Mouse (Mus musculus): ENCODE data around the gene Gm42878. TPM values are rescaled to one million over a fixed set of nuclear protein-coding genes. Genes with fewer than 3 reads are reported as not detected.

The Gm42878 gene
- total RNA-seq, 2 experiments from 2014 or later, result not detected

DNA sequence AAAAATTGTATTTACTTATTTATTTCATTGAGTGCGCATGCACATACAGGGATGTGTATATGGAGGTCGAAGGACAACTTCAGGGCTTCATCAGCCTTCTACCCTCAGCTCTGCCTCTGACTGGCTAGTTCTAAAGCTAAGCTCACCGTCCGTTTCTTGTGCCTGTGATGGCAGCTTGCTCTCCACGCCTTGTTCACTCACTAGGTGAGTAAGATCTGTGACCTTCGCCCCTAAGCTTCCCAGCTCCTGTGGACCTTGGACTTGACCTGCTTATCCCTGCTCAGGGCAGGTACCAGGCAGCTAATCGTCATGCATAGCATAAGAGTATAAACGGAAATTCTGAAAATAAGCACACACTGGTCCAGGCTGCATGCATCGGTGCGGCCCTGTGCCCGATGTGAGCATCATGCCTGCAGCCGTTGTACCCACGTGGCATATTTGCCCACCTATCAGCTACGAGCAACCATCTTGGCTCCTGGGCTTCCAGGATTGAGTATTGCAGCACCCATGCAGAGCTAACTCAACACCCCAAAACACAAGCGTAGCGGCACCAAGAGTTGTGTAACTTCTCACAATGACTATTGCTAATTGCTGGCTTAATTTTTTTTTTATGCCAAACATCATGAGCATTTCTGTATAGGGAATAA lies 20.9 kb upstream of the Gm42878 start:
- no peak for ATAC-seq (replicated peaks; ENCODE audit: poor library complexity, severe bottlenecking)

DNA sequence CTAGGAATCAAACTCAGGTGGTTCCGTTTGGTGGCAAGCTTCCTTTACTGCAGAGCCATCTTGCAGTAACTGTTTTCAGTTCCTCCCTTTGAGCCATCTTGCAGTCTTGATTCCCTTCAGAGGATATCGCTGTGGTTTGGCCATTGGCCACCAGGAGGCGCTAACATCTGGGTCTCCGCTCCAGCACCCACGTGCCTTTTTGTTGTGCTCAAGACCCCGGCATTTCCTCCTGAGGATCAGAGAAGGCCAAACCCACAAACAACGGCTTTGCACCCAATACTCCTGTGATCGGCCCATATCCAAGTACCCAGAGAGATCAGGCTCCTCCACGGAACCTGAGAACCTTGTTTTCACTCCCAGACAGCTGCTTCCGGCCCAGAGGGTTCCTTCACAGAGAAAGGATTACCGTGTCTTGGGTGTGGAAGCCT lies 19.2 kb upstream of the Gm42878 start:
- peak; percentile 91 for ATAC-seq (replicated peaks; ENCODE audit: poor library complexity, severe bottlenecking)

- ATAC-seq (replicated peaks; ENCODE audit: poor library complexity, severe bottlenecking), result no peak
These were observed 17.2 kb upstream of the Gm42878 start for GRCm38 (mm10) chr5:121562436-121562835.

DNA sequence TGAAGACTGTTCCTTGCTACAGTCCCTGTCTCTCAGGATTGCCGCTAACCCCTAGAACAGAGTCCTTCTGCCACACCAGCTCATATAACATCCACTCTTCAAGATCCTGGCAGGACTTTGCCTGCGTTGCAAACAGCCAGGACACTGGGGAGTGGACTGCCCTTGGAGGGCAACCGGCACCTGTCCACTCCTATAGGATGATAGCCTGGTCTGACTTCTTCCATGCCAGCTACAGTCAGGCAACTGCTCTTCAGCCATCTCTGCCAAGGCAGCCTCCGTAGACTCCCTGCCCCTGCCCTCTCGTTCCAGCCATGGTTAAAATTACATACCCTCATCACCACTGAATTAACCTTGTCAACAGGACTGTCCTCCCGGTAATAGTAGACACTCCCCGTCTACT lies 3.9 kb upstream of the Gm42878 start:
- ATAC-seq (replicated peaks; ENCODE audit: poor library complexity, severe bottlenecking), result no peak

GRCm38 (mm10) chr5:121547084-121547483 lies 1.8 kb upstream of the Gm42878 start:
- no peak for ATAC-seq (replicated peaks; ENCODE audit: poor library complexity, severe bottlenecking)

DNA sequence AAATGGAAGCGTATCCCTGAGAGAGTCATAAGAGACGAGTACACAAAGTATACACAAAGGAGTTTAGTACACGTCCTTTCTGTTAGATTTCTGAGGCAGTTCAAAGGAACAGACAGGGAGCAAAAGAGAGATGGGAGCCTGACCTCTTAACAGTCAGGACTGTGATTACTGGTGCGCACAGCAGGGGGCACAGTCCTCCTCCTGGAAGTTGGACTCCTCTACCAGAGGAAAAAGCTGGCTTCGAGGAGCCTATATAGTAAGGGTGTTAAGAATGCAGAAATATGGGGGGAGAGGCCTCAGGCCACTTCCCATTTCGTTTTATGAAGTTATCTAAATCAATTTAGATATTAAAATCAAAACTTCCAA lies 1.2 kb upstream of the Gm42878 start:
- ATAC-seq (replicated peaks; ENCODE audit: poor library complexity, severe bottlenecking), result peak; percentile 74

- ATAC-seq (replicated peaks; ENCODE audit: poor library complexity, severe bottlenecking), result peak; percentile 84
These were observed 679 bp upstream of the Gm42878 start, which contains the start of gene Mapkapk5 for GRCm38 (mm10) chr5:121545793-121546529. Mapkapk5 (minus strand) TSS chr5:121545905.

DNA sequence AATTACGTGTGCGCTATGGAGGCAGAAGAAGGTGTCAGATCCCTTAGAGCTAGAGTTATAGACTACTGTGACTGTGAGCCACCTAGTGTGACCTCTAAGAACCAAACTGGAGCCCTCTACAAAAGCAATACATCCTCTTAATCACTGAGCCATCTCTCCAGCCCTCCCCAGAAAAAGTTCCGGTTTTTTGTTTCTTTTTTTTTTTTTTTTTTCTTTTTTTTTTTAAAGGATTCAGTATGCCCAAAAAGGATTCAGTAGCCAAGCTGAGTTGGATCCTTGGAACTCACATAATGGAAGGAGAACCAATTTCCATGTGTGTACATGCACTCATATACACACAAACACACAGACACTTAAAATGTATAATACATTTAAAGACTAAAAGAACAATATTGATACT lies 1.9 kb downstream of the Gm42878 start:
- no peak for ATAC-seq (replicated peaks; ENCODE audit: poor library complexity, severe bottlenecking)

DNA sequence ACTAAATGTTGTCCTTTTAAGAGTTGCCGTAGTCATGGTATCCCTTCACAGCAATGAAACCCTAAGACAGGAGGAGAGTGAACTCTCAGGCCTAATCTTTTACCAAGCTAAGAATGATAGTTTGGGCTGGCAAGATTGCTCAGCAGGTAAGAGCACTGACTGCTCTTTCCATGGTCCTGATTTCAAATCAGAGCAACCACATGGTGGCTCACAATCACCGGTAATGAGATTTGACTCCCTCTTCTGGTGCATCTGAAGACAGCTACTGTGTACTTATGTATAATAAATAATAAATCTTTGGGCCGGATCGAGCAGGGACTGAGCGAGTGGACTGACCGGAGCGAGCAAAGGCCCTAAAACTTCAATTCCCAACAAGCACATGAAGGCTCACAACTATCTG lies 4.0 kb downstream of the Gm42878 start:
- no peak for ATAC-seq (replicated peaks; ENCODE audit: poor library complexity, severe bottlenecking)

DNA sequence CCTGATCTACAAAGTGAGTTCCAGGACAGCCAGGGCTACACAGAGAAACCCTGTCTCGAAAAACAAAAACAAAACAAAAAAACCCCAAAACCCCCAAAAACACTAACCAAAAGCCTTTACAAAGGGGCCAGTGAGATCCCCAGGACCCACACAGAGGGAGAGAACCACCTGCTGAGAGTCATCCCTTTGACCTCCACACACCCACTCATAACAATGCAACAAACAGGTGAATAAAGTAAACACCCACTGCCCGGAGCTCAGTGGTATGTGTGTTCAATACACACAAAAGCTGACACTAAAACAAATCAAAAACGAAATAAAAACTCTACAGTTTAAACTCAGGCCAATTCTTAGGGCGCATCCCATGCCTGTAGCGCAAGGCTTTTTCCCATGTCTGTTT lies 5.2 kb downstream of the Gm42878 start:
- no peak for ATAC-seq (replicated peaks; ENCODE audit: poor library complexity, severe bottlenecking)

- ATAC-seq (replicated peaks; ENCODE audit: poor library complexity, severe bottlenecking), result no peak
These were observed 7.7 kb downstream of the Gm42878 start for GRCm38 (mm10) chr5:121537588-121537987.

- no peak for ATAC-seq (replicated peaks; ENCODE audit: poor library complexity, severe bottlenecking)
These were observed 8.2 kb downstream of the Gm42878 start for GRCm38 (mm10) chr5:121536921-121537555.

DNA sequence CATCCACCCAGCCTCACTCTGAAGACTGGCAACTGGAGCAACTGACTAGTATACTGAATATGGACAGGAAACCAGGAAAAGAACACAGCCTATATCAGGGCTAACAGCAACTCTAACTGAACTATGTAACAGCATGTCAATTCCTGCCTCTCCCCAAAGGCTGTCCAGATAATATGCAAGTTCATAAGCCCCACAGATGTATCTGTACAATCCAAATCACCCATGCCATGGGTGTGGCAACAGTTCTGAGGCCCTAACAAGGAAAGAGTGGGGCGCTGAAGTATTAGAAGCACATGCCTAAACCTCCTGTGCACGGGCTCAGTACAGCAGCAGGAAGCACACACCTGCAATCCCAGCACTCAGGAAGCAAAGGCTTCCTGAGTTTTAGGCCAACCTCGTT lies 10.2 kb downstream of the Gm42878 start:
- no peak for ATAC-seq (replicated peaks; ENCODE audit: poor library complexity, severe bottlenecking)

DNA sequence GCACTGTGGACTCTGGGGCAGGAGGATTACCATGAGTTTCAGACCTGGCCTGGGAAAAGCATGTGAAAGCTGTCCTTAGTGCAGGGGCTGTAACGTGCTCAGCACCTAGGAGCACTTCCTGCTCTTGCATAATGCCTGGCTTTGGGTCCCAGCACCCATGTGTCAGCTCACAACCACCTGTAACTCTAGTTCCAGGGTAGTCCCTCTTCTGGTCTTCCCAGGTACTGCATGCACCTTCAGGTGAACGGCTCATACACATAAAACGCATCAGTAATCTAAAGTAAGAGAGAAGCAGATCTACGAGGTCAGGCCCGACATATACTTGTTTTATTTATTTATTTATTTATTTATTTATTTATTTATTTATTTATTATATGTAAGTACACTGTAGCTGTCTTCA lies 10.8 kb downstream of the Gm42878 start:
- ATAC-seq (replicated peaks; ENCODE audit: poor library complexity, severe bottlenecking), result peak; percentile 53; the same call in 1 of the 2 replicates

- no peak for ATAC-seq (replicated peaks; ENCODE audit: poor library complexity, severe bottlenecking)
These were observed 18.3 kb downstream of the Gm42878 start for GRCm38 (mm10) chr5:121526961-121527360.

DNA sequence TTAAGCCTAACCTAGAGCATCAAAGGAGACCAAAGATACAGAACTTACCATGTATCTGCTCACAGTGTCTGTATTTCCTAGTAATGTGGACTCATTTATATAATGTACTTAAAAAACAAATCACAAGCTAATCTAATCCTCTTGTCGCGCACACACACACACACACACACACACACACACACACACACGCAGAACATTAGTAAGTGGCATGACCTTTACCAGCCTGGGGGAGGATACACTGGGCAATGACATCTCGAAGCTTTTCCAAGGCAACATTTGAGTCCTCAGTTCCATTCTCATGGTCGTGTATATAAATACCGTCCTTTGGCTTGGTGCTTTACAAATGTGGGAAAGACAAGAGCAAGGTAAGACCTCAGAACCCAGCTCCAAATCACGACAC lies 18.8 kb downstream of the Gm42878 start:
- ATAC-seq (replicated peaks; ENCODE audit: poor library complexity, severe bottlenecking), result no peak

- ATAC-seq (replicated peaks; ENCODE audit: poor library complexity, severe bottlenecking), result no peak
These were observed 19.4 kb downstream of the Gm42878 start for GRCm38 (mm10) chr5:121525774-121526450.

GRCm38 (mm10) chr5:121519758-121520157 lies 25.5 kb downstream of the Gm42878 start:
- ATAC-seq (replicated peaks; ENCODE audit: poor library complexity, severe bottlenecking), result peak; percentile 93

DNA sequence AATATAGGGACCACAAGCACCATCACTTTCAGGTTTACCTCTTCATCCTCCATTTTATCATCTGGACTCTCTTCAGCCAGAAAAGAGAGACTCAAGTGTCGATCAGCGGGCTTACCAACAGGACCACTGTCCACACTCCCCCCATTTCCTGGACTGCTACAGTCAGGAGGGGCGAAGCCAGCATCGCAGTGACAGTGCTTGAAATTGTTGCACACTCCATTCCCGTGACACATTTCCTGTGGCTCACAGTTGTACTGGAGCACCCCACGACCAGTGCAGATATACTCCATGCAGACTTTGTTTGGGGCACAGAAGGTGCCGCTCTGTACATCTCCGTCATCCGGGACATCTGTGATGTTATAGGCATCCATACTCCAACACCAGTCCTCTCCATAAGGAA lies 26.3 kb downstream of the Gm42878 start:
- peak; percentile 64 for ATAC-seq (replicated peaks; ENCODE audit: poor library complexity, severe bottlenecking)

DNA sequence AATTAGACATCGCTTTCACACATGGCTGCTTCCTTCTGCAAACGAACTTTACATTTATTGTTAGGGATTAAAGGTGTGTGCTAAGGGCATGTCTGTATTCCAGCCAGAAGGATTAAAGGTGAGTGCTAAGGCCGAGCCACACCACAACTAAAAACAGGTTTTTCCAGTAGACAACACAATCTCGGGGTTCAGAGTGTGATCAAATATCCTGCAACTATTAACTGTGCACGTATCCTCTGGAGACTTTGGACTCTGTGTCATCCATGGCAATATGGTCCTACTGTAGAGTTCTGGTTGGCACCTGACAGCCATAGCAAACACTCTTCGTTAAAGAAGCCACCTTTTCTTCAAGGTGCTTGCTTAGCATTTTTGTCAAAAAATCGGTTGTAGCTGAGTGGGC lies 35.3 kb downstream of the Gm42878 start:
- no peak for ATAC-seq (replicated peaks; ENCODE audit: poor library complexity, severe bottlenecking)

DNA sequence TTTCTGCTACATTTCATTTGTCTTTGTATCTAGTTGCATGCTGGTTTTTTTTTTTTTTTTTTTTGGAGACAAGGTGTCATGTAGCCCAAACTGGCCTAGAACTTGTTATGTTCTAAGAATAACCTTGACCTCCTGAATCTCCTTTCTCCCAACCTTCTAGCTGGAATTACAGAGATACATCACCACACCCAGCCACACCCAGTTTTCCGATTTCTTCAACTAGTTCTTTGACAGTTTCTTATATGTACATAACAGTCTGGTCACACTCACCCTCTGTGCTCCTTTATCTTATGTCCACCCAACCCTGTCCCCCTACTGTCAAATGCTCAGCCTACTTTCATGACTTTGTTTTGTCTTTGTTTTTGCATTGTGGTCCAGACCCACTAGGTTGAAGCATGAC lies 38.4 kb downstream of the Gm42878 start:
- ATAC-seq (replicated peaks; ENCODE audit: poor library complexity, severe bottlenecking), result no peak
